Mouse (Mus musculus): ENCODE data around the gene Ssr4. TPM values are rescaled to one million over a fixed set of nuclear protein-coding genes. Genes with fewer than 3 reads are reported as not detected.
A peak's percentile ranks its signal among the peaks of the same experiment; 100 is the strongest.

The Ssr4 gene
- polyA plus RNA-seq, 1 experiment: 210 TPM

DNA sequence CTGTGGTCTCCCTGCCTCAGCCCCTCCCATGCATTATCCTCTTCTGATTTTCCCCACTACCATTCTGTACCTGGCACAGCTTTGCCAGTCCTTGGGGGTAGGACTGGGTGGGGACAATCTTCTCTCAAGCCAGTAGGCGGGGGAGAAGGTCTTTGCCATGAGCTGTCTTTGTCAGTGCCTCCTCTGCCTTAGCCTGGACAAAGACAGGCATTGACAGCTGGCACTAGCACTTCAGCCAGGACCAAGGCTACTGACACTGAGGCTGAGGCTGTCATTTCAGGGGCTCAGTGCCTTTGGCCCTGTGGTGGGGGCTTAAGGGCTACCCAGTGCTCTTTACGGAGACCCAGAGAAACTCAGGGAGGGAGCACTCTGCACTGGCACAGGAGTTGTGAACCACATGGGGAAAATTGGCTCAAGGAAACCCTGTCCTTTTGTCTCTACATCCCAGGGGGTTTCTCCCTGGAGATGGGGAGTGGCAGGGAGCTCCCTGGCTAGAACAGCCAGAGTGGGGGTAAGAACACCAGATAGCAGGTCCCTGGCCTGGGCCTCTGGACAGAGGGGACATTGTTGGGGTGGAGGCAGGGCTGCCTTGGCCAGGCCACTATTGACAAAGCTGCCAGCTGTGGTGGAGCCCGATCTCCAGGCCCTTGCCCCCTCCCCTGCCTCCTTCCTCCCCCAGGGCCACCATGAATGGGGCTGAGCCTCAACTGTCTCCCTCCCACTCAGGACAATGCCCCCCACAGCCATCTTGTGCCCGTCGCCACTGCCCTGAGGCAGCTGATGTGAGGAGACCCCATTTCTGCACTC lies 30.3 kb upstream of the Ssr4 start, which contains the start of gene Plxnb3:
Gene Plxnb3 (plus strand): TSS at position 757 of the 807 bp plus-strand sequence.
- no peaks in the 10 kb centered on the region for H3K27me3 ChIP-seq (ENCODE audit: control insufficient read depth, insufficient read depth, low read length)
- no peaks in the 10 kb centered on the region for H3K4me1 ChIP-seq (ENCODE audit: control insufficient read depth, insufficient read depth, insufficient read length, low read length)
- no peak within 1 kb of the TSS for H3K4me3 ChIP-seq (ENCODE audit: low read depth, low read length)
- 83% methylated on average over 5 of the region's 5 CpGs for WGBS
- TF ChIP-seq CTCF (IDR thresholded peaks at IDR 0.05; ENCODE audit: extremely low read depth, insufficient read length, insufficient replicate concordance, low read depth, low read length): no peak
- TF ChIP-seq POLR2A (IDR thresholded peaks at IDR 0.05; ENCODE audit: low read depth, low read length): no peak
- no peaks in the 10 kb centered on the region for H3K36me3 ChIP-seq (ENCODE audit: control insufficient read depth, insufficient read depth, low read length)
- no peak within 1 kb of the TSS for H3K27ac ChIP-seq (ENCODE audit: insufficient read depth, low read depth, low read length)

DNA sequence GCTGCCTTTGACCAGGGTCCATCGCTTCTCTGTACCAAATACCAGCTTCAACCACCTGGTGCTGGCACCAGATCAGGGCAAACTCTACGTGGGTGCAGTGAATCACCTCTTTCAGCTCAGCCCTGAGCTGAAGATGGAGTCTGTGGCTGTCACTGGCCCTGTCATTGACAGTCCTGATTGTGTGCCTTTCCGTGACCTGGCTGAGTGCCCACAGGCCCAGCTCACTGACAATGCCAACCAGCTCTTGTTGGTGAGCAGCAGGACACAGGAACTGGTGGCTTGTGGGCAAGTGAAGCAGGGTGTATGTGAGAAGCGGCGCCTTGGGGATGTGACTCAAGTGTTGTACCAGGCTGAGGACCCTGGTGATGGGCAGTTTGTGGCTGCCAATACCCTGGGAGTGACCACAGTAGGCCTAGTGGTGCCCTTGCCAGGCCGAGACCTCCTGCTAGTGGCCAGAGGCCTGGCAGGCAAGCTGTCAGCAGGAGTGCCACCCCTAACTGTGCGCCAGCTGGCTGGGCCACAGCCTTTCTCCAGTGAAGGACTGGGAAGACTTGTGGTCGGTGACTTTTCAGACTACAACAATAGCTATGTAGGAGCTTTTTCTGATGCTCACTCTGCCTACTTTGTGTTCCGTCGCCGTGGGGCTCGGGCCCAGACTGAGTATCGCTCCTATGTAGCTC lies 28.1 kb upstream of the Ssr4 start:
- Histone ChIP-seq H3K4me3 (ENCODE audit: low read depth, low read length) (no peak overlapping the region), H3K27me3 (ENCODE audit: control insufficient read depth, insufficient read depth, low read length) (no peaks in the 10 kb centered on the region), H3K27ac (ENCODE audit: insufficient read depth, low read depth, low read length) (no peak overlapping the region), H3K4me1 (ENCODE audit: control insufficient read depth, insufficient read depth, insufficient read length, low read length) (no peaks in the 10 kb centered on the region), H3K36me3 (ENCODE audit: control insufficient read depth, insufficient read depth, low read length) (no peaks in the 10 kb centered on the region)
- 76% methylated on average over 13 of the region's 13 CpGs for WGBS
- TF ChIP-seq POLR2A (IDR thresholded peaks at IDR 0.05; ENCODE audit: low read depth, low read length) (no peak), CTCF (IDR thresholded peaks at IDR 0.05; ENCODE audit: extremely low read depth, insufficient read length, insufficient replicate concordance, low read depth, low read length) (no peak)

DNA sequence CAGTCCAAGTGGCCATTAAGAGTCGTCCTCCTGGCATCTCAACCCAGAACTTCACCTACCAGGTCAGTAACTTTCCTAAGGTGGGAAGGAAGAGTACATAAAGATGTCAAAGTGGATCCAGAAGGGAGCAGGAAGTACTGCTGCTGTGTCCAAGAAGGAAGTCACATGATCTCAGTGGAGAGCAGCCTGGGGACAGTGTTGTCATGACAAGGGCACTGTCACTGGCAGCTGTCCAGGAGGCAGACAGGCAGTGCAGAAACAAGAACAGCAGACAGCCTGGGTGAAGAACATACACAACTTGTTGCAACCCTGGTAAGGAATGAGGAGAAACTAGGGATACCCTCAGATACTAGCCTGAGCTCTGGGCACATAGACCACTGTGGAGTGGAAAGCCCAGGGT lies 21.5 kb upstream of the Ssr4 start:
- WGBS: 59% methylated on average over 1 of the region's 1 CpGs
- Histone ChIP-seq H3K27me3 (ENCODE audit: control insufficient read depth, insufficient read depth, low read length) (no peaks in the 10 kb centered on the region), H3K27ac (ENCODE audit: insufficient read depth, low read depth, low read length) (no peak overlapping the region), H3K36me3 (ENCODE audit: control insufficient read depth, insufficient read depth, low read length) (no peaks in the 10 kb centered on the region), H3K4me3 (ENCODE audit: low read depth, low read length) (no peak overlapping the region), H3K4me1 (ENCODE audit: control insufficient read depth, insufficient read depth, insufficient read length, low read length) (peaks cover 3% of the 10 kb centered on the region; the same call in 1 of the 2 replicates)
- TF ChIP-seq POLR2A (IDR thresholded peaks at IDR 0.05; ENCODE audit: low read depth, low read length) (no peak), CTCF (IDR thresholded peaks at IDR 0.05; ENCODE audit: extremely low read depth, insufficient read length, insufficient replicate concordance, low read depth, low read length) (no peak)

DNA sequence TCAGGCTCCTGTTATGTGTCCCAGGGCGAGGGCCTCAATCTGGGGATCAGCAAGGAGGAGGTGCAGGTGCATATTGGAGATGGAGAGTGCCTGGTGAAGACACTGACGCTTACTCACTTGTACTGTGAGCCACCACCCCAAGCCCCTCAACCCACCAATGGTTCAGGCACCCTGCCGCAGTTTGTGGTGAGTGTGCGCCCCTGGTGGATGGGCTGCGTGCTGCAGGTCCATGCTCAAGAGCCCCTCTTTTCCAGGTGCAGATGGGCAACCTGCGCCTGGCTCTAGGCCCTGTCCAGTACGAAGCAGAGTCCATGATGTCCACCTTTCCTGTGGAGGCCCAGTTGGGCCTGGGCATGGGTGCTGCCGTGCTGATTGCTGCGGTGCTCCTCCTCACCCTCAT lies 19.6 kb upstream of the Ssr4 start:
- WGBS: 69% methylated on average over 9 of the region's 9 CpGs
- no peaks in the 10 kb centered on the region for H3K27me3 ChIP-seq (ENCODE audit: control insufficient read depth, insufficient read depth, low read length)
- TF ChIP-seq POLR2A (IDR thresholded peaks at IDR 0.05; ENCODE audit: low read depth, low read length) (no peak), CTCF (IDR thresholded peaks at IDR 0.05; ENCODE audit: extremely low read depth, insufficient read length, insufficient replicate concordance, low read depth, low read length) (peak; percentile 12; the same call in 1 of the 2 replicates)

DNA sequence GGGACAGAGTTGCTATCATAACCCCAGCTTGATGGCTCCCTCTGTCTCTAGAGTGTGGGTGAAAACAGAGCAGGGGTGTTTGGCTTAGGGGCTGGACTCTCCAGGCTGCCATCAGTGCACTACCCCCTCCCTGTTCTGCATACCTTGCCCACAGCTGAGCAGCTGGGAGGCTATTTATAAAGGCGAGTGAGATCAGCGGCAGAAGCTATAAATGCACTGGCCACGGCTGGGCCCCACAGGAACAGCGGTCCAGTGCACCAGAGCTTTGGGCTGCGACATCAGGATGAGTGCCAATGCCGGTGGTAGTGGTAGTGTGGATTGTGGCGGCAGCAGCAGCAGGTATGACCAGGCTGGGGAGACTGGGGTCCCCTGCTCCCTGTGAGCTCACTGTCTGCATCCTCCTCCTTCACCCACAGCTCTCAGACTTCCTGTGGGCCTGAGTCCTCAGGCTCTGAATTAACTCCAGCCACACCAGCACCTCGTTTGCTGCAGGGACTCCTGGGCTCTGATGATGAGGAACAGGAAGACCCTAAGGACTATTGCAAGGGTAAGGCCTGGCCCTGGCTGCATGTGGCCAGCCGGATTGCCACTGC lies 12.6 kb upstream of the Ssr4 start, which contains the start of gene Srpk3:
Gene Srpk3 (plus strand): TSS at position 238 of the 593 bp plus-strand sequence.
- H3K27ac ChIP-seq (ENCODE audit: insufficient read depth, low read depth, low read length): no peak within 1 kb of the TSS; the same call in 1 of the 2 replicates
- 39% methylated on average over 9 of the region's 9 CpGs for WGBS
- no peaks in the 10 kb centered on the region for H3K27me3 ChIP-seq (ENCODE audit: control insufficient read depth, insufficient read depth, low read length)

More for the DNA sequence above, 19.6 kb upstream of the Ssr4 start:
- H3K4me1 ChIP-seq (ENCODE audit: control insufficient read depth, insufficient read depth, insufficient read length, low read length): peaks cover 3% of the 10 kb centered on the region; the same call in 1 of the 2 replicates
- no peak overlapping the region for H3K4me3 ChIP-seq (ENCODE audit: low read depth, low read length)
- no peaks in the 10 kb centered on the region for H3K36me3 ChIP-seq (ENCODE audit: control insufficient read depth, insufficient read depth, low read length)
- no peak overlapping the region for H3K27ac ChIP-seq (ENCODE audit: insufficient read depth, low read depth, low read length)

DNA sequence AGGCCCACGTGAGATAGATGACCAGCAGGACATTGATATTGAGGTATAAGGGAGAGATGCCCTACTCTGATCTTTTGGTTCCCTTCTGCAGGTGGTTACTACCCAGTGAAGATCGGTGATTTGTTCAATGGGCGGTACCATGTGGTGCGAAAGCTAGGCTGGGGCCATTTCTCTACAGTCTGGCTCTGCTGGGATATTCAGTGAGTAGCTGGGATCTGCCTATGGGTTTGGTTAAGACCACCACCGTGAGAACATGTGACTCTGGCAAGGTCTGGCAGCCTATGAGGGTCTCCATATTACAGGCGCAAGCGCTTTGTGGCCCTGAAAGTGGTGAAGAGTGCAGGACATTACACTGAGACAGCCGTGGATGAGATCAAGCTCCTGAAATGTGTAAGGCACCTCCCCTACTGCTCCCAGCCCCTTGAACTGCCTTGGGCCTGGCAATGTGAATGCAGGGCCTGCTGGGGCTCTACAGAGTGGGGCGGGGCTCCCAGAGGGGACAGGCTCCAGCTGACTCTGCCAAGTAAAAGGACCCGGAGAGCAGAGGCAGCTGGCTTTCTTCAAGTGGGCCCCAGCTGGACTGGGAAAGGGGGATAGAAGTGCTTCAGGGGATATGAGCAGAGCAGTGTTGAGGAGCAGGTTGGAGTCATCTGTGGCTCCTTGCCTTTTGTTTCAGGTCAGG lies 11.9 kb upstream of the Ssr4 start:
- Histone ChIP-seq H3K27me3 (ENCODE audit: control insufficient read depth, insufficient read depth, low read length) (no peaks in the 10 kb centered on the region), H3K4me1 (ENCODE audit: control insufficient read depth, insufficient read depth, insufficient read length, low read length) (no peaks in the 10 kb centered on the region), H3K27ac (ENCODE audit: insufficient read depth, low read depth, low read length) (no peak overlapping the region; the same call in 1 of the 2 replicates), H3K4me3 (ENCODE audit: low read depth, low read length) (no peak overlapping the region), H3K36me3 (ENCODE audit: control insufficient read depth, insufficient read depth, low read length) (peaks cover 19% of the 10 kb centered on the region)
- 71% methylated on average over 10 of the region's 10 CpGs for WGBS
- TF ChIP-seq CTCF (IDR thresholded peaks at IDR 0.05; ENCODE audit: extremely low read depth, insufficient read length, insufficient replicate concordance, low read depth, low read length): no peak

More for the DNA sequence above, 12.6 kb upstream of the Ssr4 start, which contains the start of gene Srpk3:
- peak within 1 kb of the TSS; percentile 27 for H3K4me3 ChIP-seq (ENCODE audit: low read depth, low read length)
- peaks cover 15% of the 10 kb centered on the region for H3K36me3 ChIP-seq (ENCODE audit: control insufficient read depth, insufficient read depth, low read length)
- no peaks in the 10 kb centered on the region for H3K4me1 ChIP-seq (ENCODE audit: control insufficient read depth, insufficient read depth, insufficient read length, low read length)
- no peak for TF ChIP-seq CTCF (IDR thresholded peaks at IDR 0.05; ENCODE audit: extremely low read depth, insufficient read length, insufficient replicate concordance, low read depth, low read length)
- no peak for TF ChIP-seq POLR2A (IDR thresholded peaks at IDR 0.05; ENCODE audit: low read depth, low read length)
